Mouse (Mus musculus): ENCODE data around the gene Gm2115. TPM values are rescaled to one million over a fixed set of nuclear protein-coding genes. Genes with fewer than 3 reads are reported as not detected.

The Gm2115 gene
- polyA plus RNA-seq, 2 experiments from 2014 or later: 0.17 TPM; not detected in 1

DNA sequence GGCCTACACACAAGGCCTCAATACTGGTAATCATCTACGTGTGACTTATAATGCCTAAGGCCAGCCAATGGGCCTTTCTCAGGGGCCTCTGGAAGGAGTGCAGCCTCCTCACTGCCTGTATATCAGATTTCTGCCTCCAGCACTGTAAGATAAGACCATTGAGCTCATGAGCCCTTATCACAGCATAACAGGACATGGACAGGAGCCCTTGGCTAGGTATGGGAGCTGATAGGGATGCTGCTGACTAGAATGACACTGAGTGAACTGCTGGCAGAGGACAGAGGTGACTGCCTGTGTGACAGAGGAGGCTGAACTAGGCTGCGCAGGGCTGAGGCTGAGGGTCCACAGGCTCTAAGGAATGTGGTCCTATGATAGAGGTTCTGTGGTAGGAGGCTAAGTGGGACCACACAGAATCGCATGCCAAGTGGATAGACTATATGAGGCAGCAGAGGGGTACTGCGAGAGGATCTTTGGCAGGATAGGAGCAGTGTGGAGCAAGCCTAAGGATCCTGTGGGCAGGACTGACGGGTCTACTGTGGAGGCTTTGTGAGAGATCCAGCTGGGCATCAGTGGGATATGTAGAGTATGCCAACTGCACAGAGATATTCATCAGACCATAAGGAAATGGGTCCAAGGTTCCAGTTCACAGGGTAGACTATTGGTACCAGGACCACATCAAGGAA, 58.5 kb downstream of the Gm2115 start:
- no peak for ATAC-seq

DNA sequence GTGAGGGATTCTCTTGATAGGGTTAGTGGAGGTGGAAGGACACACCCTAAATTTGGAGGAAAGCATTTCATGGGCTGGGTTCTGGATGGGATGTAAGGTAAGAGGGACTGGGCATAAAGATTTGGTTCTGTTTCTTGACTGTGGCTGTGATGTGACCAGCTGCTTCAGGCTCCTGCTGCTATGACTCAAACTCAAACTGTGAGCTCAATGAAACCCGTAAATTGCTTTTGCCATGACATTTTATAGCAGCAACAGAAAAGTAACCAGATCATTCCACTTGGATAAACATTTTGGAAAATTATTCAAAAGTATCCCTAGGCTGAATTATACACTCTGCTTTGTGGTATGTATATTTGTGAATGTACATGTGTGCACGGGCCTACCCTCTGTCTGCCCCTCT, 61.9 kb downstream of the Gm2115 start:
- no peak for ATAC-seq

DNA sequence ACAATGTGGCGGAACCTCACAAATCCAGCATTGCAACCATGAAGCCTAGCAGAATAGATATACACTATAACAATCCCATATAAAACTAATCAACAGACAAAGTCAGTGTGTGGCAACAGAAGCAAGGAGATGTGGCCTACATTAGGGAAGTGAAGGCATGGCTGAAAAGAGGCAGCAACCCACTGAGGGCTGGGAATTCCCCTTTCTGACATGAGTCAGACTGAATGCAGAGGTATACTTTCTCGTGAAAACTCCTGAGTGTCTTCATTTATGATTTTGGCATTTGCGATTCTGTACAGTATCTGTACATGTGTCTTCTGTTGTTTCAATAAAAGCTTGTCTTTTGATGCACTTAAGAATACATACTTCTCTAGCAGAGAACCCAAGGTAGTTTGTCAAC, 62.6 kb downstream of the Gm2115 start:
- ATAC-seq: no peak

DNA sequence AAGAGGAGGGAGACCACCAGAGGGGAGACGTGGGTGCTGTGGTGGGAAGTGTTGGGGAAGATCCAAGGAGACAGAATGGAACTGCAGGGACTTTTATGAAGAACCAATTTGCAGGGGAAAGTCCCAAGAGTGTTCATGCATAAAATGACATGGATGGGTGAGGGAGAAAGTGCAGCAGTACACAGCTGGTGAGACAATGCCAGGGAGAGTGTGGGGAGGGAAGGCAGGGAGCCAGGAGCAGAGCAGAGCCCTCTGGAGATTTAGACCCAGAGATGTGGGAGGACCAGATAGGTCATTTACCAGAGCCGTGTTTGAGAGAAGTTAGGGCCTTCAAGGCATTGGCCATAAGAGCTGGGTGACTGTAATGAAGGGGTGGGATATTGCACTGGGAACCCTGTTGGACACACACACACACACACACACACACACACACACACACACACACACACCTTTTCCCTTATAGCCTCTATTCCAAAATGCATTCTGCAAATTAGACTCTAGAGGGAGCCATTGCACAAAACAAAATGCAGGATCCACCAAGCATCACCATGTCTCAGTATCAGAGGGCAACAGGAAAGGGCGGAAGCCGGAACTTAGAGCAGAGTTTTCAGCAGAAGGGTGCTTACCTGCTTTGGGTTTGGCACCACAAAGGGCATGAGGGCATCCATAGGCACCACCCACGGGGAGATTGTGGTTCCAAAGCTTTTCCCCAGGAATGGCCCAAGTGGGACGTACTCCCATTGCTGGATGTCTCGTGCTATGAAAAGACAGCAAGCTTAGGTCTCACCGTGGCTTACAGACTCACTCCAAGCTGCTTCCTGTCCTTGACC, 65.5 kb downstream of the Gm2115 start:
- peak; percentile 93 for ATAC-seq

DNA sequence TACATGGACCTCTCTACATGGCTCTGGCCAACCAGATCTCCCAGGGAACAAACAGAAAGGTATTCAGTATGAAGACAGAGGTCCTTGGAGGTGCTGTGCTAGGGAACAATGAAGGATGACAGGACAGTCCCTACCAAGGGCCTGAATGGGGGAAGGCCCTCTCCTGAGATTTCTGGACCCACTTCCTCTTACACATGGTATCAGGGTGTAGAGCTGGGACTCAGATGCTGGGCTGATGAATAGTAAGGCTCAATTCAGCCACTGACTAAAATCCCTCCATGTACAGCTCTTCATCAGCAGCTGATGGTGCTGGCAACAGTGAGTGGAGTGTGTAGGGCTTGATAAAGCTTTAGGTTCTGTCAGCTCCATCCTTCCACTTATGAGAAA, 66.2 kb downstream of the Gm2115 start:
- no peak for ATAC-seq

DNA sequence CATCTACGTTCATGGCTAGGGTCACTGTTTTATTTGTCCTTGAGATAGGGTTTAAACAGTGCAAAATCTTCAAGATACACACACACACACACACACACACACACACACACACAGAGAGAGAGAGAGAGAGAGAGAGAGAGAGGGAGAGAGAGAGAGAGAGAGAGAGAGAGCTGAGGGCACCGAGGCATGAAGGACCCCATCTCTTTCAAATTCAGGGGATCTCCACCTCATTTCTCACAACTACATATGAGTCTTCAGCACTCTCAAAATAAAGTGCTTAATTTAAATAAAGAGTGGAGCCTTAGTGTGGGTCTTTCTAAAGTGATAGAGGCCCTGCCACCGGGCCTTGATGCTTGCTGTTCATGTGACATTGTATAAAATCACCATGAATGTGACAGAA, 67.2 kb downstream of the Gm2115 start:
- no peak for ATAC-seq

DNA sequence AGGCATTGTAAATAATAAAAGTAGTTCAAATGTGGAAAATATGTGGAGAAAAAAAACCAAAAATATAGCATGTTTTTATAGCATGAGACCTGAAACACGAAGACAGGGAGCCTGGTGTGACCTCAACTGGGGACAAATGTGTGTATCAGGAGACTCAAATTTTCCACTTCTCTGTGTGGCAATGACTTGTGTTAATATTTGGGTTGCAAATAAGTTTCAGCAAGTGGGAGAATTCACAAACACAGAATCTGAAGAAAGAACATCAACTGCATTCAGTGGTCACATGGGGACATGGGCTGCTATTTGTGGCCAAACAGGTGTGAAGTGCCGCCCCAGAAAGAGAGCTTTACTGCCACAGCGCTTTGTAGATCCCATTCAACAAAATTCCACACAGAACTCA, 67.9 kb downstream of the Gm2115 start:
- ATAC-seq: no peak

DNA sequence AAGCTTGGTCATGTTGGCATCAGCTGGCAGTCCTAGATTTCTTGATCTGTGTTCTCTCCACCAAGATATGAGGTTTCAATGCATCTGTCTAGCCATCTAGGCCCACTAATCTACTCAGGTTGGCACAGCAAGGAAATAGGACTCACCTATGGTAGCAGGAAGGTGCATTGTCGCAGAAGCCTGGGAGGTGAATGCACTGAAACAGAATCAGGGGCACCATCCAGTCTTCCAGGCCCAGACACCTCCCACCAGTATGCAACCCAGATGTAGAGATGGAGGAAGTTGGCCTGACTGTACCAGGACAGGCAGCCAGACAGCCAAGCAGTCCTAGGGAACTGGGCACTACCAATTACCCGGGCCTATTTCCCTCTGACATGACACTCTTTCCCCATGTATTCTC, 71.9 kb downstream of the Gm2115 start:
- no peak for ATAC-seq

DNA sequence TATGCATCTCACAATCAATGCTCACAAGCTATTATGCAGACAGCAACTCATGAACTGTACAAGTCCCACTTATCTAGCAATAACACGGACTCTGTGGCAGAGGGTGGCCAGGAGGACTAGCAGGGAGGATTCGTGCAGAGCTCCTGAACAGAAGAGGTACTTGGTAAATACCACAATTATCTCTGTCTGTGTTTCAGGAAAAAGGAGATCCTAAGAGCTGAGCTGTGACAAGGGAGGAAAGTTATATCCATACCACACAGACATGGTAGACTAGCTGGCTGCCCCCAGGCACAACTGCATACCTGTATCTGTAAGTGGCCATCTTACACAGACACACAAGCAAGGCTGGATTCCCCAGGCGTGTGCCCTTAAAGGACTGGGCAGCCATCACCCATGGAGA, 72.6 kb downstream of the Gm2115 start:
- no peak for ATAC-seq

DNA sequence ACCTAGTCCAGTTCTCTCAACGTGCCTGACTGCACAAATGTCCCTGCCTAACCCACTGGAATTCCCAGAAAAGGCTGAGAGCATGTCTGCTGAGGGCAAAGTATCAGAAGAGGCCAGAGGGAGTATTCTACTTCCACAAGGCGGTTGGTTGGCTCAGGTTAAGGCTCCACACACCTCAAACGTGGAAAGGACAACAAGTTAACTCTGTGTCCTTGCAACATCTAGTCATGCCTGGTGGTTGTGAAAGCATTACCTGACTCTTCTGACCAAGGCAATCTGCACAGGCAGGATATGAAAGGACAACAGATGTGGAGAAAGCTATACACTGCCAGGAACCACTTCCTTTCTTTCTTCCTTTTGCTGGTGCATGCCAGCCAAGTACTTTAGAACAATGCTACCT, 75.7 kb downstream of the Gm2115 start:
- no peak for ATAC-seq

DNA sequence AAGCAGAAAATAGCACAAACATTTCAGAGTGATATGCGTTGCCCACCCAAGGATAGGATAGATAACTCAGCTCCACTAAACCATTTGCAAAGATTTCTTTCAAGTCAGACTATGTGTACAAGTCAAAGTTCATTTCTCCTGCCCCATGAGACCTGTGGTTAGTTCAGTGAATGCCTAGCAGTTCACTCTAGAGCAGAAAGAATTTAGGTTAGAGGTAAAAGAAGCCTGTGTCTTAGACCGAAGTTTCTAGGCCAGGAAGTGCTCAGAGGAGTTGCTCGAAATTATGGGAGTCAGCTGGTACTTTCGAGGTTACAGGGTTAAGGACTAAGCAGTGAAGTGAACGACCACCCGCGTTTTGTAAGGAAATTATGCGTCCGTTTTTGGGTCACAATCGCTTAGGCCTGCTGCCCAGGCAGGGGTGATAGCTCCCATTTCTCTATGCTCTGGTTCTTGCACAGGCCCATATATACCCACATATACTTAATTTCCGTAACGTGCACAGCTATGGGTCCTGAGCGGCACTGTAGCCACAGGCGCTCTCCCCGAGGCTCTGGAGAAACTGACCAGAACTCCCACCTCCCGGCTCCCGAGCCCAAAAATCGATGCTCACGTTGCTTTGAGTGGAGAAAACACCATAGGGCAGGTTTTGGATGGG, 76.4 kb downstream of the Gm2115 start:
- ATAC-seq: no peak

DNA sequence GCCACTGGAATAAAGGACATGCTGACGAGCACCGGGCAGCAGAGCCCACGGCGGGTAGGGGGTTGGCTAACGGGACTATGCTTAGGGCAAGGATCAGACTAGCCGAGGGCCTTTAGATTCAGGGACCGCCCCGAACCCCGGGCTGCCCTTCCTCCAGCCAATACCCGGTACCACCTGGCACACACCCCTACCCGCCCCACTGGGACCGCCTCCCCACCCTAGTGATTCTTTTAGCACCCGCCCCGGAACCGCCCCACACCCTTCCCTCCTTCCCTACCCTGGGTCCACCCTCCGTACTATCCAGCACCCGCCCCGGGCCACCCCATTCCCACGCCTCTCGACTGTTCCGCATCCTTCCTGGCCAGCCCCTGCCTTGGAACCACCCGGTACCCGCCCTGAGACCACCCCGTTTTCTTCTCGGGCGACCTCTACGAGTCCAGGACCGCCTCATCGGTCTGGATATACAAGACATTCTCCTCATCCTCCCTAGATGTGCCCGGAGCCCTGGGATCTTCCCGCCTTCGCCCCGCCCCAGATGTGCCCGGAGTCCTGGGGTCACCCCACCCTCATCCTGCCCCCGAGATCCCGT, 77.0 kb downstream of the Gm2115 start:
- ATAC-seq: peak; percentile 77

DNA sequence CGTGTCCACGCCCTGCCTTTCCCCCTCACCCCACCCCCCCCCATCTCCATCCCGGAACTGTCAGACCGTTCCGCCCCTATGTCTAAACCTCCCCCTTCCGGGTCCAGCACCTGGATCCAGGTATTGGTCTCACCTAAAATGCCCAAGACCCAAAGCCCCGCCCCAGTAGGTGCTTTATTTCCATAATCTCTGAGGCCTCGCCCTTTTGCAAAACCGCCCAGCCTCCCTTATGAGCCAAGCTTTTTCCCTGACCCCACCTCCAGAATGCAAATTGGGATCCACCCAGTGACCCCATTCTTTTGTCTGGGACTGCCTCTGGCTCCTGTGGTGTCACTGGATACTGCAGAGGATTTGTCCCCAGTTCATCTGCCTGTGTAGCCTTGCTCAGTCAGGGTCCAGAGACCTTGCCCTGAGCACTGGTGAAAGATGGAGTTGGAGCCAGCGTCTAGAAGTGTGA, 77.6 kb downstream of the Gm2115 start, which contains the start of gene Fah:
Gene Fah (minus strand): TSS at position 430 of the 457 bp plus-strand sequence.
- ATAC-seq: peak; percentile 14

DNA sequence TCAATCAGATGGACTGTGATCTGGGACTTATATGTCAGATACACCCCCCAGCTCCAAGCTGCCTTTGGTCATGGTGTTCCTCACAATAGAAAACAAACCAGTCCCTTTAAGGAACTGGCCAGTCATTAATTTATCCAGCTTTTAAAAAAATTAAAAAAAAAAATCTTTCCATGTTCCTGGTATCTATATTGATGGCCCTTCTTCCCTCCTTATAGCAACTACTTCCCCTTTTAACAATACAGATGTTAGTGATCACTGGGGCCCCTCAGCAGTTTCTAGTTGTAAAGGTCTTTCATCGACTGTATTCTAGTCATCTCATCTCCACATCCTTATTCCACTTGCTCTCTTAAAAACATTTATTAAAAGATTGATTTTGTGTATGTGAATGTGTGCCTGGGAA, 82.9 kb downstream of the Gm2115 start:
- no peak for ATAC-seq

DNA sequence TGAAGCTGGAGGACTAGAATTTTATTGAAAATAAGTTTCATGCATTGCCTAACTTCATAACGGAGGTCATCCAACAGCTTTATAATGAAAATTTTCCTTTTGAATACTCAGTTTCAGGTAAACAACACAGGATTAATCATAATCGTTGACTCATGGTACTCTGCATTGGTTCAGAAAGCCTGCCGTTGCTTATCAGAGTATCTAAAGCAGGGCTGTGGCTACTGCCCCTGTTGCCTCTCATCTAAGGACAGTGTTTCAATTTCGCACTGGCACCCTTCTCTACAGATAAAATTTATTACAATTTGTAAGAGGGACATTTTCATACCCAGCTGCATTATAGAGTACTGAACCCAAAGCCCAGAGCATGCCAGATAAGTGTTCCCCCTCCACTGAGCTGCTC, 83.7 kb downstream of the Gm2115 start:
- ATAC-seq: no peak

DNA sequence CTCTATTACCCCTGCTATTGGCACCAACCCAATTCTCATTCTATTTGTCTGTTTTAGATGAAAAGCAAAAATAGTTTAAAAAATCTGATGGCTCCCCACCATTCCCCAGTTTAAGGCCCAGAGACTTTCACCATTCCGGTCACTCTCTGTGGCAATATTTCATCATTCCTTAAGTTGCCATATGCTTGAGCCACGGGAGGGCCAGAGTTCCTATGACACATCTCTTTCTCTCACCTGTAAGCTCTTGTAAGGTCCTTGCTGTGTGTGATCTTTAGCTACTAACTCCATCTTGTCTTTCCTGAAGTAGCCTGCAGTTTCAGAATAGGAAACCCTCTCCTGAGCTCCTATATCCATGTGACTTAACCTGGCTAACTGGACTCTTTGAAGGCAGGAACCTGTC, 90.2 kb downstream of the Gm2115 start:
- ATAC-seq: no peak

DNA sequence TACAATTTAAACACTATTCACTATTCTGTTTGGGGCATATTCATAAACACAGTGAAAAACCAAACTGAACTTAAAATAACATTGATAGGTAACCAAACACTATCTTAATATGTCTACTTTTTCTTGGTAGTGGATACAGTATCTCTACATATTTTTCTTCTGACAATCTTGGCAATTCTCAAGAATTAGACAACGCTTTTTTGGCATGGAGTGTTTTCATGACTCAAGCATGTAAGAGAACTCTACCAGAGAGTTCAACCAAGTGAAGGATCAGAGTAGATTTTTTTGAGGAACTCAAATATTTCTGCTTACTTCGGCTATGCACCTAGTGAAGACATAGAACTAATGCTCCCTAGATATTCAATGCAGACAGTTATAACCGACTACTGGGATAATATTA, 92.2 kb downstream of the Gm2115 start:
- ATAC-seq: no peak

DNA sequence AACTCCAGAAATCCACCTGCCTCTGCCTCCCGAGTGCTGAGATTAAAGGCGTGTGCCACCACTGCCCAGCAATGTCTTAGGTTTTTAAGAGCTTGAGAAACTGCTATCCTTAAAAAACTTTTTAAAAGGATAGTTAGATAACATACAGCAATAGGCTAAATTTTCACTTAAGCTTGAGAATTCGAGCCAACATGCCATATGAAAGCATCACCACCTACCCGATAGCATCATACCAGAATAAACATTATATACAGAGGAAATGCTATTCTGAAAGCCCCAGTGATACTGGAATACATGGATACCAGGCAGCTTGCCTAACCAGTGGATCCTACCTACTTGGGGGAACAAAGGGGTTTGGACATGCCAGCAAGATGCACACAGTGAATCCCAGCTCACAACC, 95.0 kb downstream of the Gm2115 start:
- no peak for ATAC-seq

DNA sequence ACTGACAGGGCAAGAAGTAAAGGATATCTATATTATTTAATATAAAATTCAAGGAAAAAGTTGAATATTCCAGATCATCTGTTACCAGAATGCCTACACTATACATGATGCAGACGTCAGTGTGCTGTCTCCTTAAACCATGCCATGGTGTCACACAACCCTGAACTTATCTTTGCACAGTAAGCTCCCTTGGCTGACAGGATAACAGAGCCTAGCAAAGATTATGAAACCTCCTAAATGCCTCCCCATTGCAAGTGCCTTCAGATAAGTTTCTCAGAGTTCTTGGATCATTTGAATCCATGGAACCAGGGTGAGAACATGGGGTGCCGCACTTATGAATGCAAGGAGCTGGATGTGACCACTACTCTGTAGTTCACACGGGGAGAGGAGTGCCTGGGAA, 103.1 kb downstream of the Gm2115 start:
- no peak for ATAC-seq
